Mouse (Mus musculus) c-Kit-positive CD71-positive TER-119-positive erythroid progenitor cells, embryonic 14.5 days (primary cell): ENCODE data around the gene Pemt.

Experiments used
- DNase-seq: peaks from one replicate; pipeline ENCODE4 v3.0.0-alpha.2; 2013; ENCODE audit warnings: low spot score

Pemt gene

GRCm38 (mm10) chr11:60056520-60056919, 10.2 kb upstream of the Pemt start:
- DNase-seq: no peak

GRCm38 (mm10) chr11:60048841-60049240, 2.6 kb upstream of the Pemt start:
- no peak for DNase-seq

GRCm38 (mm10) chr11:60045676-60046057, 622 bp downstream of the Pemt start:
- DNase-seq: no peak

GRCm38 (mm10) chr11:60044777-60045176, 1.5 kb downstream of the Pemt start:
- DNase-seq: no peak

- DNase-seq: no peak
Measured at GRCm38 (mm10) chr11:60042277-60042676, 4.0 kb downstream of the Pemt start.

- DNase-seq: no peak
Measured at GRCm38 (mm10) chr11:60036537-60037220, 9.6 kb downstream of the Pemt start.

- DNase-seq: no peak
Measured at GRCm38 (mm10) chr11:60034911-60035400, 11.3 kb downstream of the Pemt start.

GRCm38 (mm10) chr11:60034293-60034692, 12.0 kb downstream of the Pemt start:
- DNase-seq: no peak

- no peak for DNase-seq
Measured at GRCm38 (mm10) chr11:60032586-60033430, 13.5 kb downstream of the Pemt start.

GRCm38 (mm10) chr11:60030747-60031331, 15.4 kb downstream of the Pemt start:
- DNase-seq: no peak

GRCm38 (mm10) chr11:60029976-60030375, 16.3 kb downstream of the Pemt start:
- DNase-seq: no peak

- no peak for DNase-seq
Measured at GRCm38 (mm10) chr11:60027913-60028875, 18.1 kb downstream of the Pemt start.

- peak; percentile 71 for DNase-seq
Measured at GRCm38 (mm10) chr11:60027272-60027671, 19.0 kb downstream of the Pemt start.

GRCm38 (mm10) chr11:60026166-60026565, 20.1 kb downstream of the Pemt start:
- DNase-seq: no peak

GRCm38 (mm10) chr11:60021201-60021600, 25.1 kb downstream of the Pemt start:
- DNase-seq: no peak

- no peak for DNase-seq
Measured at GRCm38 (mm10) chr11:60016726-60017125, 29.6 kb downstream of the Pemt start.

GRCm38 (mm10) chr11:60011516-60011915, 34.8 kb downstream of the Pemt start:
- DNase-seq: no peak

GRCm38 (mm10) chr11:60009451-60009850, 36.8 kb downstream of the Pemt start:
- no peak for DNase-seq

- DNase-seq: no peak
Measured at GRCm38 (mm10) chr11:60005866-60006265, 40.4 kb downstream of the Pemt start.

GRCm38 (mm10) chr11:60004716-60005115, 41.6 kb downstream of the Pemt start:
- DNase-seq: no peak

- DNase-seq: no peak
Measured at GRCm38 (mm10) chr11:60003811-60004210, 42.5 kb downstream of the Pemt start.
